ENCODE assay signal across 17 mouse cellular contexts in genomic region chr3:135396081-135396480, GRCm38 (mm10). TPM values are rescaled to one million over a fixed set of nuclear protein-coding genes. Genes with fewer than 3 reads are reported as not detected.
A peak's percentile ranks its signal among the peaks of the same experiment; 100 is the strongest.
DNase-seq lines count a peak whose midpoint lies in the region; ATAC-seq lines count a peak whose summit lies in the region.
"Had no signal": no experiment of that assay in that cellular context is flagged by ENCODE, and none has a peak within 500 bp of the region (broad histone marks: within the 10 kb centered on the region; RNA-seq: fewer than 3 reads in every experiment).

No protein-coding gene starts in this region.

- no peak overlapping the region for H3K4me2 ChIP-seq in intestine, embryonic 16.5 days (ENCODE audit: low read depth, low read length)
- H3K4me2 ChIP-seq: heart, embryonic 15.5 days; hindbrain, embryonic 12.5 days; limb, embryonic 15.5 days; neural tube, embryonic 13.5 days had no signal

- H3K9me3 ChIP-seq in intestine, embryonic 16.5 days (ENCODE audit: control insufficient read depth, low read length): no peaks in the 10 kb centered on the region
- H3K9me3 ChIP-seq: heart, embryonic 15.5 days; hindbrain, embryonic 12.5 days; limb, embryonic 15.5 days; megakaryocyte, embryonic 14.5 days; neural tube, embryonic 13.5 days had no signal

- 28% methylated on average over 6 of the region's 6 CpGs for WGBS in intestine, embryonic 16.5 days

- H3K27me3 ChIP-seq in intestine, embryonic 16.5 days (replicated peaks; ENCODE audit: control insufficient read depth, insufficient read depth, low read length): no peaks in the 10 kb centered on the region
- H3K27me3 ChIP-seq: heart, embryonic 15.5 days; hindbrain, embryonic 12.5 days; limb, embryonic 15.5 days; neural tube, embryonic 13.5 days had no signal

- no peak overlapping the region for H3K27ac ChIP-seq in intestine, embryonic 16.5 days (ENCODE audit: low read length)
- H3K27ac ChIP-seq: heart, embryonic 15.5 days; hindbrain, embryonic 12.5 days; left cerebral cortex, adult 2 months; limb, embryonic 15.5 days; neural tube, embryonic 13.5 days had no signal

- H3K4me3 ChIP-seq in intestine, embryonic 16.5 days (ENCODE audit: low read length): no peak overlapping the region
- H3K4me3 ChIP-seq: heart, embryonic 15.5 days; hindbrain, embryonic 12.5 days; left cerebral cortex, adult 2 months; limb, embryonic 15.5 days; megakaryocyte, embryonic 14.5 days; neural tube, embryonic 13.5 days had no signal

- no peak overlapping the region for H3K9ac ChIP-seq in intestine, embryonic 16.5 days (ENCODE audit: low read depth, low read length)
- H3K9ac ChIP-seq: heart, embryonic 15.5 days; hindbrain, embryonic 12.5 days; limb, embryonic 15.5 days; neural tube, embryonic 13.5 days had no signal

- peaks cover 4% of the 10 kb centered on the region; the same call in 1 of the 2 replicates for H3K4me1 ChIP-seq in intestine, embryonic 16.5 days (ENCODE audit: control insufficient read depth, insufficient read depth, low read length)
- H3K4me1 ChIP-seq: limb, embryonic 15.5 days had no signal

- DNase-seq in heart, adult 11 months: peak; percentile 87
- DNase-seq in heart, adult 9 months (ENCODE audit: low spot score in 2 of 2): no peak
- peak; percentile 47 for DNase-seq in adrenal gland, postnatal 14 days
- DNase-seq in kidney, postnatal 25 days: peak; percentile 58 to 81
- no peak for DNase-seq in layer of hippocampus, postnatal 14 days (ENCODE audit: low spot score in 2 of 2)
- no peak for DNase-seq in gastrocnemius, postnatal 4 days (ENCODE audit: low spot score in 2 of 2)
- no peak for DNase-seq in heart, postnatal 36 days
- DNase-seq: B cell, adult 2 months; cerebellum, postnatal 36 days; right cerebral cortex, postnatal 25 days had no signal

- peak; percentile 79 for ATAC-seq in intestine, embryonic 16.5 days

- H3K36me3 ChIP-seq in intestine, embryonic 16.5 days (ENCODE audit: control insufficient read depth, insufficient read depth, low read length): no peaks in the 10 kb centered on the region
- H3K36me3 ChIP-seq: heart, embryonic 15.5 days; hindbrain, embryonic 12.5 days; limb, embryonic 15.5 days; neural tube, embryonic 13.5 days had no signal

- intact Hi-C loops in heart, postnatal 36 days (cut with DNase I): loop anchor here (5.0 kb wide), 1 partner anchor 89 kb away; the partner anchor contains the start of gene Slc9b2

RNA-seq across cellular contexts. Expression of gene Cisd2, which starts 27.6 kb away (rescaled TPM):
- total RNA-seq in adrenal gland, postnatal 14 days (2021): 30.2 and 31.1 TPM in 2 replicates
- polyA plus RNA-seq in intestine, embryonic 16.5 days (2015; fragmentation: Nextera tagmentation; extraction: Ambion mirVana): 61.2 and 61.9 TPM in 2 replicates
- total RNA-seq in layer of hippocampus, postnatal 14 days (2021): 10 to 100 TPM; 34.5 to 38.2 TPM
- total RNA-seq in gastrocnemius, postnatal 4 days (2021): 10 to 100 TPM; 17.6 to 21.3 TPM
- 10 to 100 TPM; 50.4 to 56.9 TPM for total RNA-seq in heart, postnatal 36 days (2021)

RNA-seq across cellular contexts. Expression of gene Ube2d3, which starts 41.9 kb away (rescaled TPM):
- 378 and 407 TPM in 2 replicates for total RNA-seq in adrenal gland, postnatal 14 days (2021)
- polyA plus RNA-seq in intestine, embryonic 16.5 days (2015; fragmentation: Nextera tagmentation; extraction: Ambion mirVana): 497 and 511 TPM in 2 replicates
- total RNA-seq in layer of hippocampus, postnatal 14 days (2021): 100 to 1,000 TPM; 246 to 248 TPM
- total RNA-seq in gastrocnemius, postnatal 4 days (2021): 100 to 1,000 TPM; 313 to 355 TPM
- 100 to 1,000 TPM; 372 to 402 TPM for total RNA-seq in heart, postnatal 36 days (2021)

RNA-seq across cellular contexts. Expression of gene Slc9b1, which starts 48.3 kb away (rescaled TPM):
- 0.79 and 1.3 TPM in 2 replicates for total RNA-seq in adrenal gland, postnatal 14 days (2021)
- 0.17 and 0.27 TPM in 2 replicates for polyA plus RNA-seq in intestine, embryonic 16.5 days (2015; fragmentation: Nextera tagmentation; extraction: Ambion mirVana)
- total RNA-seq in layer of hippocampus, postnatal 14 days (2021): under 1 TPM; 0.16 to 0.43 TPM
- under 1 TPM; 0.29 to 0.31 TPM for total RNA-seq in gastrocnemius, postnatal 4 days (2021)
- under 1 TPM in 1 of 2 experiments, not detected in 1; 0.79 TPM for total RNA-seq in heart, postnatal 36 days (2021)
- polyA plus RNA-seq: heart, embryonic 15.5 days; hindbrain, embryonic 12.5 days; limb, embryonic 15.5 days; neural tube, embryonic 13.5 days had no signal

Comparison
In these comparisons a context has a peak if more than half of its experiments do, and no peak if none do; other contexts are left out.
1. DNase-seq: peak in heart, adult 11 months (single experiment), adrenal gland, postnatal 14 days (single experiment) and kidney, postnatal 25 days (2 of 2); none in heart, adult 9 months (0 of 2), layer of hippocampus, postnatal 14 days (0 of 2), gastrocnemius, postnatal 4 days (0 of 2) and heart, postnatal 36 days (0 of 2).